Mouse (Mus musculus) limb, embryonic 10.5 days (tissue): ENCODE results near the gene Dhdh. TPM values are rescaled to one million over a fixed set of nuclear protein-coding genes. Genes with fewer than 3 reads are reported as not detected.
"Not testable (repeated sequence)": the region's sequence is repeated elsewhere in the genome, so short reads cannot be mapped to it uniquely, and the experiment has no call there.

Source experiments
- DNase-seq: peaks from one replicate; pipeline ENCODE4 v3.0.0-alpha.2; 2017; ENCODE audit warnings: low spot score
- H3K27ac ChIP-seq: fragments of 300-500 bp; sonication (generic); 2 replicates; pipeline ENCODE4 v1.5.1; 2016; ENCODE audit warnings: mild to moderate bottlenecking
- H3K27me3 ChIP-seq: fragments of 300-500 bp; sonication (generic); 2 replicates; pipeline ENCODE4 v1.6.1; 2016; ENCODE audit warnings: low read depth, mild to moderate bottlenecking; ENCODE audit not compliant: poor library complexity, severe bottlenecking
- H3K36me3 ChIP-seq: fragments of 300-500 bp; sonication (generic); 2 replicates; pipeline ENCODE4 v1.6.1; 2016; ENCODE audit warnings: mild to moderate bottlenecking, moderate library complexity
- H3K4me1 ChIP-seq: fragments of 300-500 bp; sonication (generic); 2 replicates; pipeline ENCODE4 v1.6.1; 2016
- H3K4me3 ChIP-seq: fragments of 300-500 bp; sonication (generic); 2 replicates; pipeline ENCODE4 v1.5.1; 2016; ENCODE audit warnings: mild to moderate bottlenecking, moderate library complexity
- H3K9me3 ChIP-seq: fragments of 300-500 bp; sonication (generic); replicated peaks from 2 replicates; pipeline ENCODE4 v1.6.1; 2016; ENCODE audit warnings: mild to moderate bottlenecking
- WGBS: fragments of 180-500 bp; shearing (Covaris S2); methylation state at CpG from one replicate; pipeline ENCODE4 v1.1.7; 2016; 5-methylcytosine and 5-hydroxymethylcytosine counted together
- polyA plus RNA-seq: library from polyadenylated mRNA; unstranded; fragments of >200 nt; fragmentation: Nextera tagmentation; extraction: Ambion mirVana; gene quantifications from 2 replicates; pipeline ENCODE4 v1.2.1, GENCODE M21; 2016

The Dhdh gene
- polyA plus RNA-seq, 1 experiment from 2014 or later: 4.9 TPM

GRCm38 (mm10) chr7:45522194-45522752, 33.7 kb upstream of the Dhdh start:
- H3K27ac ChIP-seq: peak overlapping the region; percentile 92
- DNase-seq: no peak
- 58% methylated on average over 16 of the region's 16 CpGs for WGBS

GRCm38 (mm10) chr7:45521728-45522184, 33.2 kb upstream of the Dhdh start:
- Histone ChIP-seq H3K9me3 (no peaks in the 10 kb centered on the region), H3K4me1 (peaks cover 40% of the 10 kb centered on the region), H3K27ac (peak overlapping the region; percentile 92), H3K36me3 (peaks cover 19% of the 10 kb centered on the region), H3K4me3 (peak overlapping the region; percentile 66), H3K27me3 (no peaks in the 10 kb centered on the region)
- peak; percentile 88 for DNase-seq
- under 1% methylated on average over 28 of the region's 28 CpGs for WGBS

More at GRCm38 (mm10) chr7:45522194-45522752, 33.7 kb upstream of the Dhdh start:
- Histone ChIP-seq H3K27me3 (no peaks in the 10 kb centered on the region), H3K4me1 (peaks cover 40% of the 10 kb centered on the region), H3K9me3 (no peaks in the 10 kb centered on the region), H3K36me3 (peaks cover 19% of the 10 kb centered on the region), H3K4me3 (peak overlapping the region; percentile 66)

- DNase-seq: no peak
- Histone ChIP-seq H3K4me3 (no peak overlapping the region), H3K27ac (no peak overlapping the region), H3K9me3 (no peaks in the 10 kb centered on the region), H3K27me3 (no peaks in the 10 kb centered on the region), H3K36me3 (peaks cover 19% of the 10 kb centered on the region), H3K4me1 (peaks cover 43% of the 10 kb centered on the region)
- WGBS: 94% methylated on average over 7 of the region's 7 CpGs
These were observed 32.0 kb upstream of the Dhdh start for GRCm38 (mm10) chr7:45520605-45521004.

- H3K9me3 ChIP-seq: no peaks in the 10 kb centered on the region
- 77% methylated on average over 8 of the region's 8 CpGs for WGBS
- peaks cover 15% of the 10 kb centered on the region for H3K36me3 ChIP-seq
- peaks cover 38% of the 10 kb centered on the region for H3K4me1 ChIP-seq
- no peak overlapping the region for H3K27ac ChIP-seq
- H3K27me3 ChIP-seq: no peaks in the 10 kb centered on the region
- H3K4me3 ChIP-seq: no peak overlapping the region
- no peak for DNase-seq
These were observed 30.9 kb upstream of the Dhdh start for GRCm38 (mm10) chr7:45519345-45520120.

- H3K9me3 ChIP-seq: no peaks in the 10 kb centered on the region
- no peak for DNase-seq
- H3K4me1 ChIP-seq: peaks cover 33% of the 10 kb centered on the region
- no peaks in the 10 kb centered on the region for H3K27me3 ChIP-seq
- peaks cover 8% of the 10 kb centered on the region for H3K36me3 ChIP-seq
- H3K27ac ChIP-seq: no peak overlapping the region
- WGBS: 94% methylated on average over 16 of the region's 16 CpGs
- H3K4me3 ChIP-seq: no peak overlapping the region
These were observed 30.0 kb upstream of the Dhdh start for GRCm38 (mm10) chr7:45518618-45519017.

GRCm38 (mm10) chr7:45516846-45517245, 28.2 kb upstream of the Dhdh start:
- WGBS: 74% methylated on average over 5 of the region's 5 CpGs
- not testable (repeated sequence) for H3K4me3 ChIP-seq, H3K27me3 ChIP-seq, H3K36me3 ChIP-seq, H3K27ac ChIP-seq, H3K9me3 ChIP-seq, DNase-seq
- peaks cover 17% of the 10 kb centered on the region for H3K4me1 ChIP-seq

- Histone ChIP-seq H3K27ac (no peak overlapping the region), H3K27me3 (no peaks in the 10 kb centered on the region), H3K36me3 (no peaks in the 10 kb centered on the region), H3K9me3 (no peaks in the 10 kb centered on the region), H3K4me3 (peak overlapping the region; percentile 7), H3K4me1 (peaks cover 11% of the 10 kb centered on the region)
- WGBS: 17% methylated on average over 16 of the region's 16 CpGs
- DNase-seq: peak; percentile 45
These were observed 26.8 kb upstream of the Dhdh start for GRCm38 (mm10) chr7:45515436-45515835.

- DNase-seq: no peak
- H3K4me3 ChIP-seq: no peak overlapping the region
- H3K36me3 ChIP-seq: no peaks in the 10 kb centered on the region
- H3K4me1 ChIP-seq: peaks cover 16% of the 10 kb centered on the region
- H3K27ac ChIP-seq: no peak overlapping the region
- no peaks in the 10 kb centered on the region for H3K27me3 ChIP-seq
- 85% methylated on average over 7 of the region's 7 CpGs for WGBS
- H3K9me3 ChIP-seq: no peaks in the 10 kb centered on the region
These were observed 25.8 kb upstream of the Dhdh start for GRCm38 (mm10) chr7:45514411-45514810.

GRCm38 (mm10) chr7:45509912-45510787, 21.5 kb upstream of the Dhdh start, which contains the start of gene Nucb1:
Nucb1 (minus strand) TSS chr7:45510406.
- H3K4me1 ChIP-seq: peaks cover 16% of the 10 kb centered on the region
- no peaks in the 10 kb centered on the region for H3K27me3 ChIP-seq
- peak; percentile 89 for DNase-seq
- peak within 1 kb of the TSS; percentile 95 for H3K27ac ChIP-seq
- WGBS: under 1% methylated on average over 44 of the region's 44 CpGs
- H3K4me3 ChIP-seq: peak within 1 kb of the TSS; percentile 75
- no peaks in the 10 kb centered on the region for H3K9me3 ChIP-seq
- peaks cover 34% of the 10 kb centered on the region for H3K36me3 ChIP-seq

- peak overlapping the region; percentile 95 for H3K27ac ChIP-seq
- WGBS: 38% methylated on average over 19 of the region's 19 CpGs
- no peak for DNase-seq
These were observed 20.7 kb upstream of the Dhdh start for GRCm38 (mm10) chr7:45509181-45509882.

GRCm38 (mm10) chr7:45508561-45508960, 20.0 kb upstream of the Dhdh start:
- peaks cover 44% of the 10 kb centered on the region for H3K36me3 ChIP-seq
- no peaks in the 10 kb centered on the region for H3K9me3 ChIP-seq
- WGBS: 87% methylated on average over 6 of the region's 6 CpGs
- no peaks in the 10 kb centered on the region for H3K27me3 ChIP-seq
- 0 out of 2 replicates have a peak overlapping the region, but pooled peaks have one; percentile 14 for H3K27ac ChIP-seq
- H3K4me3 ChIP-seq: peak overlapping the region; percentile 75
- H3K4me1 ChIP-seq: peaks cover 15% of the 10 kb centered on the region
- DNase-seq: no peak

More at GRCm38 (mm10) chr7:45509181-45509882, 20.7 kb upstream of the Dhdh start:
- Histone ChIP-seq H3K4me3 (peak overlapping the region; percentile 75), H3K36me3 (peaks cover 42% of the 10 kb centered on the region), H3K27me3 (no peaks in the 10 kb centered on the region), H3K9me3 (no peaks in the 10 kb centered on the region), H3K4me1 (peaks cover 15% of the 10 kb centered on the region)

GRCm38 (mm10) chr7:45507583-45507982, 19.0 kb upstream of the Dhdh start:
- no peaks in the 10 kb centered on the region for H3K27me3 ChIP-seq
- H3K27ac ChIP-seq: no peak overlapping the region
- H3K4me1 ChIP-seq: peaks cover 15% of the 10 kb centered on the region
- H3K36me3 ChIP-seq: peaks cover 53% of the 10 kb centered on the region
- no peak overlapping the region for H3K4me3 ChIP-seq
- WGBS: 96% methylated on average over 6 of the region's 6 CpGs
- DNase-seq: no peak
- H3K9me3 ChIP-seq: no peaks in the 10 kb centered on the region
